Mouse (Mus musculus): Measurements from ENCODE around the gene Xaf1.

Xaf1 gene

DNA sequence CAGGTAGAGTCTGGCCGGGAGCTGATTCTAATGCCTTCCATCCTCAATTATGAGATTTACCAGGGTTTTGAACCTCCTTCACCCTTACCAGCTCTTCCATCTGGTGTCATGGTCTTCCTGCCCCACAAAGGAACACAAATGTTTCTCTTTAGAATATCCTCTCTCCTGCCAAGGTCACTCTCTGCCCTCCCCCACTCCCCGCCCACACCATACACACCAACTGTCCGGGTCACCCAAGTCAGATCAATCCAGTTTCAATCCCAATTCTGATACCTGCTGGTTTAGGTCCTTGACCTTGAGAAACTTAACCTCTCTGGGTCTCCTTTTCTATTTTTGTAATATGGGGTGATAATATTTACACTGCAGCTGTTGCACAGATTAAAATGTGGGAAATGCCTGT is 13.9 kb upstream of the Xaf1 start:
- ChIA-PET POLR2A (interaction anchor here in 3 of 4 experiments (0.6 to 5.1 kb wide), 18 partner anchors 9 to 148 kb away, joined by 3 to 43 read pairs (median 3); partner anchors contain the start of genes Xaf1 (in 3 of the 3) and Ggt6 (in 1 of the 3)), CTCF (interaction anchor here in 2 of 4 experiments (0.8 to 1.7 kb wide), 6 partner anchors 22 to 66 kb away, joined by 3 to 4 read pairs (median 3); no protein-coding TSS in a partner anchor)

DNA sequence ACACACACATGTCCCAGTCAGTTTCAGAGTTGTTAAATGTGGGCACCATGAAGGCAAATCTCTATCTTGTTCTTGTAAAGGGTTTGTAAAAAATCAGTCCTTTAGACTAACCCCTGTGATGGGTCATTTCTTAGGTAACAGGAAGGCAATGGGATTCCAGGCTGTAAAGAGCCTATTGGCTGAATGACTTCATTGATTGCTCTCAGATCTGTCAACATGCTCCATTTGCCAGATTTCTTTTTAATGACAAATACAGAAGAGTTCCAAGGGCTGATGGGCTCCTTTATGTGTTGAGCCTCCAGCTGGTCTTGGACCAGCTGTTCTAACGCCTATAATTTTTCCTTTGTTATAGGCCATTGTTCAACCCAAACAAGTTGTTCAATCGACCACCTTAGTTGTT is 8.3 kb upstream of the Xaf1 start:
- ChIA-PET POLR2A (interaction anchor here in 3 of 4 experiments (0.6 to 0.7 kb wide), 3 partner anchors 22 to 27 kb away, joined by 3 to 4 read pairs (median 3); no protein-coding TSS in a partner anchor), CTCF (interaction anchor here in 1 of 4 experiments (0.6 to 0.7 kb wide), 2 partner anchors 13 to 464 kb away, joined by 8 to 9 read pairs; no protein-coding TSS in a partner anchor)

- ChIA-PET CTCF (interaction anchor here in 2 of 4 experiments (0.6 to 2.8 kb wide), 7 partner anchors 9 to 627 kb away, joined by 3 to 11 read pairs (median 5); no protein-coding TSS in a partner anchor), POLR2A (interaction anchor here in 3 of 4 experiments (0.5 to 6.3 kb wide), 19 partner anchors 10 to 274 kb away, joined by 3 to 43 read pairs (median 6); partner anchors contain the start of genes 4933427D14Rik (in 1 of the 3), Ggt6 (in 1 of the 3), Gm43951 (in 1 of the 3) and Smtnl2 (in 1 of the 3))
These were observed 801 bp downstream of the Xaf1 start for GRCm38 (mm10) chr11:72302230-72302629.

GRCm38 (mm10) chr11:72307461-72307860 is 6.0 kb downstream of the Xaf1 start:
- ChIA-PET CTCF (interaction anchor here in 1 of 4 experiments (1.2 kb wide), 1 partner anchor 35 kb away, joined by 3 read pairs; no protein-coding TSS in a partner anchor), POLR2A (interaction anchor here in 1 of 4 experiments (0.6 kb wide), 1 partner anchor 90 kb away, joined by 3 read pairs; no protein-coding TSS in a partner anchor)

- ChIA-PET CTCF (no interaction called here), POLR2A (interaction anchor here in 2 of 4 experiments (1.0 to 1.1 kb wide), 2 partner anchors 8 to 21 kb away, joined by 3 to 4 read pairs; no protein-coding TSS in a partner anchor)
These were observed 7.6 kb downstream of the Xaf1 start for GRCm38 (mm10) chr11:72308982-72309381.

GRCm38 (mm10) chr11:72310491-72310890 is 9.1 kb downstream of the Xaf1 start:
- ChIA-PET CTCF (interaction anchor here in 1 of 4 experiments (1.5 kb wide), 1 partner anchor 86 kb away, joined by 4 read pairs; no protein-coding TSS in a partner anchor), POLR2A (no interaction called here)

GRCm38 (mm10) chr11:72311355-72312001 is 10.0 kb downstream of the Xaf1 start:
- POLR2A ChIA-PET = interaction anchor here in 3 of 4 experiments (0.6 to 1.7 kb wide), 6 partner anchors 10 to 1670 kb away, joined by 3 to 5 read pairs (median 3); partner anchors contain the start of gene Xaf1 (in 2 of the 3)
- CTCF ChIA-PET = interaction anchor here in 3 of 4 experiments (0.6 to 1.7 kb wide), 12 partner anchors 9 to 118 kb away, joined by 3 to 12 read pairs (median 4); partner anchors contain the start of genes 4933427D14Rik (in 1 of the 3), Gm43951 (in 1 of the 3) and Txndc17 (in 1 of the 3)

DNA sequence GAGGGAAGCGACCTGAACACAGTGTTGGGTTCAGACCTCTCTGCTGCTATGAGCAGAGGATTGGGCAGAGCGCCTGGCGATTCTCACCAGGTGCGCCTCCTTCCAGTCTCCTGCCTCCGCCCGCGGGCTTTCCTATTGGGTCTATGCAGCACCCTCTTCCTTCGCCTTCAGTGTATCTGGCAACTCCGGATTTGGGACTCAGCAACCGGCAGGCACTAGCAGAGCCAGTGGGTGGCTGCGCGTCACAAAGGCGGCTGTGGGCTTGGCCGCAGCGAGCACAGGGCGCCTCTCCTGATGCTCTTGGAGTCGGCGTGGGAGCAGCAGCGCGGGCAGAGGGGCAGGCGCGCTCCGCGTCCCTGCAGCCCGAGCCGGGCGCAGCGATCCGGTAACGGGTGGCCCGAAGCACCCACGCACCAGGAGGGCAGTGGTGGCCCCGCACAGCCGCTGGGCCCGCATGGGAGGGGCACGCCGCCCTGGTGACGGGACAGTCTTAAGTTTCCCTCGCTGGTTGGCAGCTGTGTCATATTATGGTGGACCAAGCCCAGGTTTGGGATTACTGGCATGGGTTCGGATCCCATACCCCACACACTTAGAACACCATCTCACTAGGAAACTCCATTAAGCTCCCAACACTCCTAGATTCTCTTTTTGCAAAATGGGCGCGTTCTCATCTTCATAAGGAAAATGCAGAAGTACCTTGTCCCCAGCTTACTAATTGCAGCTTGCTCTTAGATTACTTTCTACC is 12.9 kb downstream of the Xaf1 start, which contains the start of gene Fbxo39:
TSS of gene Fbxo39 (plus strand) at position 294 of the 745 bp plus-strand sequence.
- CTCF ChIA-PET = interaction anchor here (0.7 to 1.8 kb wide), 5 partner anchors 90 to 115 kb away, joined by 3 to 9 read pairs (median 6); no protein-coding TSS in a partner anchor

GRCm38 (mm10) chr11:72318026-72318425 is 16.6 kb downstream of the Xaf1 start:
- POLR2A ChIA-PET = interaction anchor here in 3 of 4 experiments (0.5 to 1.6 kb wide), 5 partner anchors 16 to 1955 kb away, joined by 3 to 7 read pairs (median 3); partner anchors contain the start of gene Xaf1 (in 1 of the 3)

More for the DNA sequence above, 12.9 kb downstream of the Xaf1 start, which contains the start of gene Fbxo39:
- POLR2A ChIA-PET = interaction anchor here in 3 of 4 experiments (0.6 to 1.6 kb wide), 8 partner anchors 9 to 46 kb away, joined by 3 to 5 read pairs (median 4); no protein-coding TSS in a partner anchor

DNA sequence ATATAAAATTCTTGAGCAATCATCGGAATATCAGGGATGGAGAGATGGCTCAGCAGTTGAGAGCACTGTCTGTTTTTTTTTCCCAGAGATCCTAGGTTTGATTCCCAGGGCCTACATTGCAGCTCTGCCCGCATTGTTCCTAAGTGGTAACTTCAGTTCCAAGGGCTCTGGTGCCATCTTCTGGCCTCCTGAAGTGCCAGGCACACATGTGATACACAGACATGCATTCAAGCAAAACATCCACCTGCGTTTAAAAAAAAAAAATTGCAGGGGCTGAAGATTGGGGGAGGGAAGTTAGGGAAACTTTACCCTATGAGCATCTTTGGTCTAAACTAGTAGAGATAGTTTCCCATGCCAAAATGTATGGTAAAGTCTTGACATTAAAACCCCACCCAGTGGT is 23.0 kb downstream of the Xaf1 start:
- ChIA-PET POLR2A (interaction anchor here in 3 of 4 experiments (0.6 to 2.4 kb wide), 8 partner anchors 9 to 104 kb away, joined by 3 to 9 read pairs (median 3); no protein-coding TSS in a partner anchor), CTCF (interaction anchor here (0.5 to 3.7 kb wide), 29 partner anchors 8 to 1546 kb away, joined by 3 to 40 read pairs (median 4); no protein-coding TSS in a partner anchor)

More at GRCm38 (mm10) chr11:72318026-72318425, 16.6 kb downstream of the Xaf1 start:
- CTCF ChIA-PET = interaction anchor here in 3 of 4 experiments (1.0 to 1.8 kb wide), 6 partner anchors 24 to 97 kb away, joined by 3 to 7 read pairs (median 4); no protein-coding TSS in a partner anchor

DNA sequence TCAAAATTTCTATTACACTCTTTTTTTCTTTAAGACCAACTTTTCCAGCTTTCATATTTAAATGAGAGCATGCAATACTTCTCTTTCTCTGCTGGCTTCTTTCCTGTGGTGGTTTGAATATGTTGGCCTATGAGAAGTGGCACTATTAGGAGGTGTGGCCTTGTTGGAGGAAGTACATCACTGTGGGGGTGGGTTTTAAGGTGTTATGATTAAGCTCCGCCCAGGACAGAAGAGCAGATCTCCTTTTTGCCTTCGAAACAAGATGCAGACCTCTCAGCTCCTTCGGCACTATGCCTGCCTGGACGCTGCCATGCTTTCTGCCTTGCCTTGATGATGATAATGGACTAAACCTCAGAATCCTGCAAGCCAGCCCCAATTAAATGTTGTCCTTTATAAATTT is 24.3 kb downstream of the Xaf1 start:
- POLR2A ChIA-PET = interaction anchor here in 1 of 4 experiments (1.0 kb wide), 1 partner anchor 41 kb away, joined by 3 read pairs; no protein-coding TSS in a partner anchor
- CTCF ChIA-PET = interaction anchor here in 3 of 4 experiments (0.8 to 3.7 kb wide), 9 partner anchors 8 to 105 kb away, joined by 3 to 40 read pairs (median 15); no protein-coding TSS in a partner anchor

DNA sequence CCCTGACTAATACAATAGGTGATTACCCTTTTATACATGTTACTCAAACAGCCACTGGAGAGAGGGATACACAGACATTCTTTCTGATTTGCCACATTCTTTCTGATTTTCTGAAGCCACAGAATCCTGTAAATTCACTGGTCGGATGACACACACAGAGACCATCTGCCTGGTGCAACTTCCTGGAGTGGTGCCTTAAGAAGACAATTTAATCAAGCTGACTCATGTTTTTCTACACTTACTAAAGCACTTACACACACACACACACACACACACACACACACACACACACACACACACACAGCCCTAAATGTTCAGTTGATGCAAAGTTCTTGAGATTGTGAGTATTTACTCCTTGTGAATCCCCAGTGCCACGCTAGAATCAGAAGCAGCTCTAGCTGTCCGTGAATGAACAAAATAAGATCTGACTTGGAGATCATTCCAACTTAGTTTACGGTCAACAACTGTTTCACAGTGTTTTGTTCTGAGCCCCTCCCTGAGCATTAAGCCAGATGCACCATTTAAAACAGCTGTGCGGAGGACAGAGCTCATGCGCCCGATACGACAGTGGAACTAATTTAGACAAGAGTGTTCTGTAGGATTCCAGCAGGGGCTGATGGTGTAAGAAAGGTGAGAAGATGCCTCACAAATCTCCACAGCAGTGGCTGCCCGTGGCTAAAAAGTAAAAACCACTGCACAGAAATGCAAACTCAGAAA is 31.7 kb downstream of the Xaf1 start:
- ChIA-PET POLR2A (interaction anchor here in 3 of 4 experiments (0.8 to 1.4 kb wide), 6 partner anchors 9 to 866 kb away, joined by 3 to 7 read pairs (median 4); partner anchors contain the start of genes Shpk (in 1 of the 3) and Xaf1 (in 1 of the 3)), CTCF (interaction anchor here (0.6 to 2.8 kb wide), 16 partner anchors 8 to 112 kb away, joined by 3 to 17 read pairs (median 5); no protein-coding TSS in a partner anchor)

DNA sequence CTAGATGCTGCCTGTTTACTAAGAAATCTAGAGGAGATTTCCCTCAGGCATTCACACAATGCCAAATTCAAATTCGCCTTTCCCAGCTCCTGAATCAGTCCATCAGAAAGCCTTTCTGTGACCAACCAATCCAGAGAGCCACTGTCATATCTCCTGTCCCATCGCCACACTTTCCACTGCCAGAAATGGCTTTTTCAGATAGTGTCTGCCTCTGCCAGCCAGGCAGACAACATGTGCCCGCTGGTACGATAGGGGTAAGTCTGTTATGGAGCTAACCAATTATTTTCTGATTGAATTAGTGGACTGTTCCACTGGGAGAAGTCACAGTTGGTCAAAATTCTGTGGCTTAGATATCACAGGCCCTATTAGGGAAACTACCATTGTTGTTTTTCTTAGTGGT is 33.2 kb downstream of the Xaf1 start:
- POLR2A ChIA-PET = interaction anchor here in 2 of 4 experiments (1.0 to 1.9 kb wide), 4 partner anchors 11 to 128 kb away, joined by 3 to 6 read pairs (median 4); partner anchors contain the start of genes 4933427D14Rik (in 1 of the 2), Gm43951 (in 1 of the 2), Txndc17 (in 1 of the 2) and Xaf1 (in 1 of the 2)
- CTCF ChIA-PET = interaction anchor here (0.7 to 2.8 kb wide), 6 partner anchors 8 to 10 kb away, joined by 3 to 17 read pairs (median 8); no protein-coding TSS in a partner anchor

GRCm38 (mm10) chr11:72336726-72337125 is 35.3 kb downstream of the Xaf1 start:
- POLR2A ChIA-PET = interaction anchor here in 3 of 4 experiments (0.9 to 1.2 kb wide), 6 partner anchors 12 to 51 kb away, joined by 3 to 4 read pairs (median 3); partner anchors contain the start of gene Fbxo39 (in 1 of the 3)
- CTCF ChIA-PET = interaction anchor here (0.6 to 3.0 kb wide), 11 partner anchors 9 to 226 kb away, joined by 3 to 10 read pairs (median 4); no protein-coding TSS in a partner anchor

- CTCF ChIA-PET = interaction anchor here in 2 of 4 experiments (0.6 to 3.0 kb wide), 4 partner anchors 35 to 114 kb away, joined by 3 to 11 read pairs (median 8); no protein-coding TSS in a partner anchor
- POLR2A ChIA-PET = interaction anchor here in 1 of 4 experiments (0.8 kb wide), 1 partner anchor 18 kb away, joined by 3 read pairs; no protein-coding TSS in a partner anchor
These were observed 37.0 kb downstream of the Xaf1 start for GRCm38 (mm10) chr11:72338437-72338871.

GRCm38 (mm10) chr11:72339716-72340115 is 38.3 kb downstream of the Xaf1 start:
- CTCF ChIA-PET = interaction anchor here in 2 of 4 experiments (1.3 to 4.3 kb wide), 6 partner anchors 15 to 224 kb away, joined by 3 to 67 read pairs (median 27); no protein-coding TSS in a partner anchor
- POLR2A ChIA-PET = interaction anchor here in 2 of 4 experiments (0.9 to 1.9 kb wide), 2 partner anchors 9 to 90 kb away, joined by 4 read pairs; no protein-coding TSS in a partner anchor

Measured in embryonic stem cell, embryonic (primary cell).